ENCODE assay signal across 29 mouse cellular contexts in genomic region chr2:59959668-59960494, GRCm38 (mm10).
DNase-seq lines count a peak whose midpoint lies in the region; ATAC-seq and TF ChIP-seq lines count a peak whose summit lies in the region.
"Had no signal": no experiment of that assay in that cellular context is flagged by ENCODE, and none has a peak within 500 bp of the region (broad histone marks: within the 10 kb centered on the region; RNA-seq: fewer than 3 reads in every experiment).

No protein-coding gene starts in this region.

- peak overlapping the region; percentile 80 for H3K27ac ChIP-seq in gastrocnemius, adult 2 months
- H3K27ac ChIP-seq in heart, embryonic 16.5 days (ENCODE audit: low read length), result peak overlapping the region; percentile 81
- H3K27ac ChIP-seq in midbrain, postnatal 0 days (ENCODE audit: low read depth, low read length), result no peak overlapping the region
- H3K27ac ChIP-seq: forebrain, embryonic 13.5 days; limb, embryonic 12.5 days; liver, embryonic 15.5 days; neural tube, embryonic 12.5 days had no signal

- DNase-seq in gastrocnemius, adult 2 months, result peak; percentile 21
- no peak for DNase-seq in gastrocnemius, adult 8-10 months (ENCODE audit: low spot score in 2 of 2)
- peak; percentile 73 for DNase-seq in A20 (ENCODE audit: low read depth, low spot score)
- DNase-seq in midbrain, postnatal 0 days (ENCODE audit: low spot score), result no peak
- no peak for DNase-seq in ovary, adult 18-20 months (ENCODE audit: low spot score)
- DNase-seq in spleen, postnatal 36 days (ENCODE audit: low spot score in 2 of 2), result no peak
- DNase-seq: adrenal gland, postnatal 25 days; cerebellum, adult 18-20 months; cerebellum, postnatal 25 days; gastrocnemius, postnatal 10 days; kidney, adult 8-10 months; kidney, postnatal 10 days; layer of hippocampus, adult 9-11 months; lung, embryonic 14.5 days; lung, postnatal 14 days; right cerebral cortex, postnatal 4 days; thymus, adult 2 months; thymus, postnatal 4 days had no signal

- WGBS in heart, embryonic 16.5 days, result 53% methylated on average over 14 of the region's 14 CpGs
- WGBS in midbrain, postnatal 0 days, result 89% methylated on average over 14 of the region's 14 CpGs

- peak overlapping the region; percentile 48 for H3K9ac ChIP-seq in heart, embryonic 16.5 days (ENCODE audit: low read length)
- H3K9ac ChIP-seq in midbrain, postnatal 0 days (replicated peaks; ENCODE audit: low read length, poor library complexity, severe bottlenecking), result no peak overlapping the region
- H3K9ac ChIP-seq: forebrain, embryonic 13.5 days; limb, embryonic 12.5 days; liver, embryonic 15.5 days; lung, embryonic 14.5 days; neural tube, embryonic 12.5 days had no signal

- H3K4me1 ChIP-seq in heart, embryonic 16.5 days (ENCODE audit: control insufficient read depth, insufficient read depth, low read length), result peaks cover 21% of the 10 kb centered on the region
- no peaks in the 10 kb centered on the region for H3K4me1 ChIP-seq in midbrain, postnatal 0 days (ENCODE audit: insufficient read depth, low read length)
- H3K4me1 ChIP-seq: limb, embryonic 12.5 days; liver, embryonic 15.5 days; neural tube, embryonic 12.5 days had no signal

- intact Hi-C loops in gastrocnemius, adult 2 months (cut with DNase I), result loop anchor here (5.0 kb wide), 3 partner anchors 128 to 247 kb away; partner anchors contain the start of genes Baz2b and March7

- peaks cover 15% of the 10 kb centered on the region for H3K36me3 ChIP-seq in heart, embryonic 16.5 days (ENCODE audit: control insufficient read depth, insufficient read depth)
- H3K36me3 ChIP-seq in midbrain, postnatal 0 days (ENCODE audit: insufficient read depth, low read length), result no peaks in the 10 kb centered on the region

- peak overlapping the region; percentile 32 for H3K4me2 ChIP-seq in heart, embryonic 16.5 days (ENCODE audit: low read depth, low read length)
- no peak overlapping the region for H3K4me2 ChIP-seq in midbrain, postnatal 0 days (ENCODE audit: low read depth, low read length, poor library complexity, severe bottlenecking)
- H3K4me2 ChIP-seq: forebrain, embryonic 13.5 days; limb, embryonic 12.5 days; liver, embryonic 15.5 days; lung, embryonic 14.5 days; midbrain, embryonic 11.5 days; neural tube, embryonic 12.5 days had no signal

- H3K27me3 ChIP-seq in heart, embryonic 16.5 days (ENCODE audit: control insufficient read depth, insufficient read depth, low read length), result no peaks in the 10 kb centered on the region
- H3K27me3 ChIP-seq in midbrain, postnatal 0 days (ENCODE audit: insufficient read depth, low read length), result no peaks in the 10 kb centered on the region
- H3K27me3 ChIP-seq: forebrain, embryonic 13.5 days; limb, embryonic 12.5 days; liver, embryonic 15.5 days; neural tube, embryonic 12.5 days had no signal

- no peaks in the 10 kb centered on the region for H3K9me3 ChIP-seq in heart, embryonic 16.5 days (replicated peaks; ENCODE audit: control insufficient read depth, low read length)
- no peaks in the 10 kb centered on the region for H3K9me3 ChIP-seq in midbrain, postnatal 0 days (ENCODE audit: low read length)
- H3K9me3 ChIP-seq: forebrain, embryonic 13.5 days; limb, embryonic 12.5 days; liver, embryonic 15.5 days; neural tube, embryonic 12.5 days had no signal

- H3K4me3 ChIP-seq in gastrocnemius, adult 2 months, result peak overlapping the region; percentile 59
- H3K4me3 ChIP-seq in heart, embryonic 16.5 days (ENCODE audit: low read length), result peak overlapping the region; percentile 9; the same call in 1 of the 2 replicates
- H3K4me3 ChIP-seq in midbrain, postnatal 0 days (ENCODE audit: low read depth, low read length), result no peak overlapping the region
- H3K4me3 ChIP-seq: forebrain, embryonic 13.5 days; limb, embryonic 12.5 days; liver, embryonic 15.5 days; myocyte; neural tube, embryonic 12.5 days had no signal

- TF ChIP-seq CTCF in gastrocnemius, adult 2 months (IDR thresholded peaks at IDR 0.05), result no peak
- no peak for TF ChIP-seq CTCF in midbrain, postnatal 0 days (IDR thresholded peaks at IDR 0.05)

- peak; percentile 70 for ATAC-seq in granulocyte monocyte progenitor cell, adult 5-6 weeks (replicated peaks; ENCODE audit: poor library complexity, severe bottlenecking)
- peak; percentile 53 for ATAC-seq in heart, embryonic 16.5 days (replicated peaks; ENCODE audit: extremely low read depth, insufficient read depth, low FRiP score)
- no peak for ATAC-seq in midbrain, postnatal 0 days (ENCODE audit: low FRiP score)
- ATAC-seq: CD4-positive, CD25-positive, alpha-beta regulatory T cell, adult 4 months; forebrain, embryonic 13.5 days; intestine, embryonic 16.5 days; midbrain, embryonic 16.5 days had no signal

Comparison
In these comparisons a context has a peak if more than half of its experiments do, and no peak if none do; other contexts are left out.
1. DNase-seq: peak in gastrocnemius, adult 2 months (single experiment) and A20 (single experiment); none in gastrocnemius, adult 8-10 months (0 of 2), midbrain, postnatal 0 days (single experiment), ovary, adult 18-20 months (single experiment) and spleen, postnatal 36 days (0 of 2).